Mouse (Mus musculus) liver, embryonic 13.5 days (tissue): ENCODE results near the gene Grn. TPM values are rescaled to one million over a fixed set of nuclear protein-coding genes. Genes with fewer than 3 reads are reported as not detected.
A peak's percentile ranks its signal among the peaks of the same experiment; 100 is the strongest.

Experiments used
- ATAC-seq: fragments of 200-750 bp; cut with Nextera tagmentation; 2 replicates; pipeline ENCODE4 v1.8.0; 2017; ENCODE audit warnings: low read depth, mild to moderate bottlenecking, moderate number of reproducible peaks, moderate library complexity
- DNase-seq: peaks from one replicate; pipeline ENCODE4 v3.0.0; 2022
- H3K27ac ChIP-seq: fragments of 300-500 bp; sonication (generic); 2 replicates; pipeline ENCODE4 v1.5.1; 2015; ENCODE audit warnings: moderate library complexity, mild to moderate bottlenecking, inconsistent platforms
- H3K27me3 ChIP-seq: fragments of 300-500 bp; sonication (generic); 2 replicates; pipeline ENCODE4 v1.6.1; 2015; ENCODE audit warnings: mild to moderate bottlenecking, inconsistent platforms
- H3K36me3 ChIP-seq: fragments of 300-500 bp; sonication (generic); 2 replicates; pipeline ENCODE4 v1.6.1; 2015; ENCODE audit warnings: mild to moderate bottlenecking, inconsistent platforms
- H3K4me1 ChIP-seq: fragments of 300-500 bp; sonication (generic); replicated peaks from 2 replicates; pipeline ENCODE4 v1.6.1; 2015; ENCODE audit warnings: inconsistent platforms
- H3K4me2 ChIP-seq: fragments of 300-500 bp; sonication (generic); 2 replicates; pipeline ENCODE4 v1.6.1; 2015; ENCODE audit warnings: inconsistent platforms, mild to moderate bottlenecking, moderate library complexity
- H3K4me3 ChIP-seq: fragments of 300-500 bp; sonication (generic); replicated peaks from 2 replicates; pipeline ENCODE4 v1.5.1; 2015; ENCODE audit warnings: mild to moderate bottlenecking, inconsistent platforms
- H3K9ac ChIP-seq: fragments of 300-500 bp; sonication (generic); 2 replicates; pipeline ENCODE4 v1.6.1; 2015; ENCODE audit warnings: mild to moderate bottlenecking, inconsistent platforms
- H3K9me3 ChIP-seq: fragments of 300-500 bp; sonication (generic); replicated peaks from 2 replicates; pipeline ENCODE4 v1.6.1; 2016; ENCODE audit warnings: inconsistent platforms
- WGBS: fragments of 180-500 bp; shearing (Covaris S2); methylation state at CpG from one replicate; pipeline ENCODE4 v1.1.7; 2015; ENCODE audit not compliant: insufficient replicate concordance; 5-methylcytosine and 5-hydroxymethylcytosine counted together
- polyA plus RNA-seq: library from polyadenylated mRNA; unstranded; fragments of >200 nt; fragmentation: Nextera tagmentation; extraction: Ambion mirVana; gene quantifications from 2 replicates; pipeline ENCODE4 v1.2.1, GENCODE M21; 2015

The Grn gene
- polyA plus RNA-seq, 1 experiment from 2014 or later, result 59.5 TPM

- DNase-seq, result no peak
- no peak overlapping the region for H3K27ac ChIP-seq
- 0 out of 2 replicates have a peak, but pooled peaks cover 2% of the 10 kb centered on the region for H3K27me3 ChIP-seq
- H3K4me1 ChIP-seq, result peaks cover 76% of the 10 kb centered on the region
- H3K9ac ChIP-seq, result no peak overlapping the region
- H3K4me3 ChIP-seq, result no peak overlapping the region
- H3K4me2 ChIP-seq, result 0 out of 2 replicates have a peak overlapping the region, but pooled peaks have one; percentile 94
- no peak for ATAC-seq
- no peaks in the 10 kb centered on the region for H3K36me3 ChIP-seq
- 74% methylated on average over 26 of the region's 26 CpGs for WGBS
- no peaks in the 10 kb centered on the region for H3K9me3 ChIP-seq
These were observed 35.8 kb downstream of the Grn start for GRCm38 (mm10) chr11:102465713-102466436.

- H3K4me3 ChIP-seq, result peak overlapping the region; percentile 62
- H3K4me1 ChIP-seq, result peaks cover 71% of the 10 kb centered on the region
- H3K27ac ChIP-seq, result peak overlapping the region; percentile 87
- WGBS, result under 1% methylated on average over 37 of the region's 37 CpGs
- ATAC-seq (peak; percentile 84), DNase-seq (peak; percentile 93)
- H3K9ac ChIP-seq, result peak overlapping the region; percentile 75
- no peaks in the 10 kb centered on the region for H3K9me3 ChIP-seq
- H3K27me3 ChIP-seq, result 0 out of 2 replicates have a peak, but pooled peaks cover 2% of the 10 kb centered on the region
- H3K4me2 ChIP-seq, result peak overlapping the region; percentile 94
- H3K36me3 ChIP-seq, result no peaks in the 10 kb centered on the region
These were observed 37.0 kb downstream of the Grn start for GRCm38 (mm10) chr11:102467041-102467631.

GRCm38 (mm10) chr11:102469648-102470357 lies 39.7 kb downstream of the Grn start, which contains the start of gene Itga2b:
Gene Itga2b (minus strand): TSS chr11:102470122.
- Histone ChIP-seq H3K36me3 (no peaks in the 10 kb centered on the region), H3K27ac (peak within 1 kb of the TSS; percentile 87), H3K4me1 (peaks cover 62% of the 10 kb centered on the region), H3K4me3 (peak within 1 kb of the TSS; percentile 44), H3K4me2 (peak within 1 kb of the TSS; percentile 94), H3K9ac (peak within 1 kb of the TSS; percentile 66), H3K9me3 (no peaks in the 10 kb centered on the region), H3K27me3 (0 out of 2 replicates have a peak, but pooled peaks cover 2% of the 10 kb centered on the region)
- DNase-seq (peak; percentile 66), ATAC-seq (peak; percentile 80)
- WGBS, result 10% methylated on average over 11 of the region's 11 CpGs

- WGBS, result 42% methylated on average over 3 of the region's 3 CpGs
- Histone ChIP-seq H3K27ac (peak overlapping the region; percentile 65), H3K4me2 (no peak overlapping the region), H3K9ac (no peak overlapping the region), H3K9me3 (no peaks in the 10 kb centered on the region), H3K4me1 (peaks cover 24% of the 10 kb centered on the region), H3K4me3 (no peak overlapping the region), H3K36me3 (peaks cover 28% of the 10 kb centered on the region), H3K27me3 (no peaks in the 10 kb centered on the region)
- DNase-seq, result no peak
- peak; percentile 44; the same call in 1 of the 2 replicates for ATAC-seq
These were observed 44.9 kb downstream of the Grn start for GRCm38 (mm10) chr11:102475027-102475426.

GRCm38 (mm10) chr11:102478671-102479070 lies 48.6 kb downstream of the Grn start:
- Histone ChIP-seq H3K4me1 (peaks cover 11% of the 10 kb centered on the region), H3K4me2 (no peak overlapping the region), H3K4me3 (no peak overlapping the region), H3K9ac (no peak overlapping the region), H3K36me3 (peaks cover 58% of the 10 kb centered on the region), H3K27ac (no peak overlapping the region), H3K9me3 (no peaks in the 10 kb centered on the region), H3K27me3 (no peaks in the 10 kb centered on the region)
- ATAC-seq, result no peak
- no peak for DNase-seq
- 87% methylated on average over 3 of the region's 3 CpGs for WGBS

- DNase-seq (no peak), ATAC-seq (no peak)
- 93% methylated on average over 23 of the region's 23 CpGs for WGBS
- H3K27ac ChIP-seq, result no peak overlapping the region; the same call in 1 of the 2 replicates
- peaks cover 61% of the 10 kb centered on the region for H3K36me3 ChIP-seq
- H3K9ac ChIP-seq, result no peak overlapping the region
- no peaks in the 10 kb centered on the region for H3K27me3 ChIP-seq
- H3K4me2 ChIP-seq, result no peak overlapping the region
- H3K9me3 ChIP-seq, result no peaks in the 10 kb centered on the region
- no peak overlapping the region for H3K4me3 ChIP-seq
- H3K4me1 ChIP-seq, result peaks cover 11% of the 10 kb centered on the region
These were observed 49.5 kb downstream of the Grn start for GRCm38 (mm10) chr11:102479581-102479980.

- Histone ChIP-seq H3K4me1 (peaks cover 7% of the 10 kb centered on the region), H3K4me2 (no peak overlapping the region), H3K9me3 (no peaks in the 10 kb centered on the region), H3K27ac (no peak overlapping the region), H3K36me3 (peaks cover 66% of the 10 kb centered on the region), H3K4me3 (no peak overlapping the region), H3K9ac (no peak overlapping the region), H3K27me3 (no peaks in the 10 kb centered on the region)
- ATAC-seq (no peak), DNase-seq (no peak)
- 91% methylated on average over 15 of the region's 15 CpGs for WGBS
These were observed 50.0 kb downstream of the Grn start for GRCm38 (mm10) chr11:102480111-102480510.

- 89% methylated on average over 4 of the region's 4 CpGs for WGBS
- no peaks in the 10 kb centered on the region for H3K27me3 ChIP-seq
- H3K36me3 ChIP-seq, result peaks cover 74% of the 10 kb centered on the region
- H3K27ac ChIP-seq, result no peak overlapping the region
- H3K9me3 ChIP-seq, result no peaks in the 10 kb centered on the region
- ATAC-seq (no peak), DNase-seq (no peak)
- H3K4me1 ChIP-seq, result no peaks in the 10 kb centered on the region; the same call in 1 of the 2 replicates
- no peak overlapping the region for H3K9ac ChIP-seq
- H3K4me3 ChIP-seq, result no peak overlapping the region
- no peak overlapping the region for H3K4me2 ChIP-seq
These were observed 50.8 kb downstream of the Grn start for GRCm38 (mm10) chr11:102480897-102481296.

- Histone ChIP-seq H3K9ac (no peak overlapping the region), H3K9me3 (no peaks in the 10 kb centered on the region), H3K4me3 (no peak overlapping the region), H3K27me3 (no peaks in the 10 kb centered on the region), H3K4me2 (no peak overlapping the region), H3K36me3 (peaks cover 81% of the 10 kb centered on the region), H3K27ac (no peak overlapping the region), H3K4me1 (no peaks in the 10 kb centered on the region)
- ATAC-seq (no peak), DNase-seq (no peak)
- 66% methylated on average over 10 of the region's 10 CpGs for WGBS
These were observed 51.7 kb downstream of the Grn start for GRCm38 (mm10) chr11:102481779-102482178.
